Mouse (Mus musculus) A20 (cell line): ENCODE data around the gene Mctp1.
"Not testable (repeated sequence)": the region's sequence is repeated elsewhere in the genome, so short reads cannot be mapped to it uniquely, and the experiment has no call there.

Source experiments
- DNase-seq: peaks from one replicate; pipeline ENCODE4 v3.0.0-alpha.2; 2011; ENCODE audit warnings: low read depth, low spot score

Mctp1 gene

DNA sequence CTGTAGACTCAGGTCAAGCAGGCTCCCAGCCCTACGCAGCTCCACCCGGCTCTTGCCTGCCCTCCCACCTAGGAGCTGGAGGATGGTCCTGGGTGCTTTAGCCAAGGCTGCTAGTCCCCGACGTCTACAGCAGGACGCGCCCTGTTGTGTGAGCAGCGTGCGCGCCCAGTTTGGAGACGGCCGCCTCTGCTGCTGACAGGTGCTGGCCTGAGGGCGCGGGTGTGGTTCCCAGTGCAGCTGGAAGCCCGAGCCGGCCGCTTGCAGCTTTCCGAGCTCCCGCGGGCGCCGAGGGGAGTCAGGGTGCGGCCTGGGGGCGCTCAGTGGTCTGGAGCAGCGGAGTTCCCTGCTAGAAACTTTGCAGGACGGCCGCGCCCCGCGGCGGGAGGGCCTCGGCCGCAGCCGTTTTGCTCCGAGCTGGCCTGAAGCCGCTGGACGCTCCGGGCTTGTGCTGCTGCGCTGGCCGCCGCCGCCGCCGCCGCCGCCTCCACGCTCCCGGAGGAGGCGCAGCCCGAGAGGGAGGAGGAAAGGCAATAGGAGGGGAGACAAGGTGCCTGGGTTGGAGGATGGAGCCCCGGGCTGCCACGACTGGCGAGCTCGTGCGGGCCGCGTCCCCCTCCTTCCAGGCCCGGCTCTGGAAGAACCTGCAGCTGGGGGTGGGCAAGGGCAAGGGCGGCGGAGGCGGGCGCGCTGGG, at the start of gene Mctp1:
Gene Mctp1, plus strand, starts transcription at position 564 of the 692 bp plus-strand sequence.
- no peak for DNase-seq

DNA sequence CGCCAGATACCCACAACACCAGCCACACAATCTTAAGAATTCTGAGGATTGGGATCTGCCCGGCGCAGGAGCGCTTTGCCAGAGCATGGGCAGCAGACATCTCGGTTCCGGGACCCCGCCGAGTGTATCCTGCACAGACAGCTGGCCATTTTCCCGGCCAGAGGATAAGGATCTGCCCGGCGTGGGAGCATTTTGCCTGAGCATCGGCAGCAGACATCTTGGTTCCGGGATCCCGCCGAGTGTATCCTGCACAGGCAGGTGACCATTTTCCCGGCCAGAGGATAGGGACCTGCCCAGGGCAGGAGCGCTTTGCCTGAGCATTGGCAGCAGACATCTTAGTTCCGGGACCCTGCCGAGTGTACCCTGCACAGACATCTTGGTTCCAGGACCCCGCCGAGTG, 38.4 kb upstream of the Mctp1 start:
- not testable (repeated sequence) for DNase-seq

DNA sequence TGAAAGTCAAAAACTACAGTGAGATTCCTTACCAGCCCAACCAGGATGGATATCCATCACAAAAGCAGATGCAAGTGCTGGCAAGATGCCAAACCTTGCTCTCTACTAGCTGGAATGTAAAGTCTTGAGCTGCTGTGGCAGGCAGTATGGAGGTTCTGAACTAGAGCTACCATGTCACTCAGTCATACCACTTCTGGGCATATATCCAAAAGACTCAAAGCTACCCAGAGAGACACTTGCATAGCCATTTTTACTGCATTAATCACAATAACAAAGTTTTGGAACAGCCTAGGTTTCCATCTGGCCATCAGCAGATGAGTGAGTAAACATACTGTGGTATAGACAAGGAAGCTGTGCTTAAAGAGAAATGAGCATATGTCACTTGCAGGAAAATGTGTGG, 25.6 kb upstream of the Mctp1 start:
- no peak for DNase-seq

DNA sequence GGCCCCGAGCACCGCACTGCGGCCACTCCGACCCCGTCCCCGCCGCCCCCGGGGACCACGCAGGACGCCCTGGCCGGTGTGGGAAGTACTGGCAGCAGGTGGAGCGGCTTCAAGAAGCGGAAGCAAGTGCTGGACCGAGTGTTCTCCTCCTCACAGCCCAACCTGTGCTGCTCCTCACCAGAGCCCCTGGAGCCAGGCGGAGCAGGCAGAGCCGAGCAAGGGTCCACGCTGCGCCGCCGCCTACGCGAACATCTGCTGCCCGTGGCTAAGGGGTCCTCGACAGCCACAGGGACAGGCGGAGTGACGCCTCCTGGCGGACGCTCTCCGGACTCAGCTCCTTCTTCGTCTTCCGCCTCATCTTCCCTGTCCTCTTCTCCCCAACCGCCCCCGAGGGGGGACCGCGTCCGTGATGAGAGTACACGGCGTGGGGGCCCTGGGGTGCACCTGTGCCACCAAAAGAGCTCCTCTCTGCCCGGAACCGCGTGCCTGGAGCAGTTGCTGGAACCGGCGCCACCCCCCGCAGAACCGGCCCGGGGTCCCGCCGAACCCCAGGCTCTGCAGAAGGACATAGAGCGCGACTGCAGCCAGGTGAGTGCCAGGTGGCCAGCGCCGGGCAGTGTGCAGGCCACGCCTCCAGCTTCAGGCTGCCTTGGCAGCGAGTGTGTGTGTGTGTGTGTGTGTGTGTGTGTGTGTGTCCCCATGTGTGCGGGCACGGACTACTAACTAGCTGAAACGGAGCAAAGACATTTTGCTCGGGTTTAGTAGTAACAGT, 515 bp downstream of the Mctp1 start:
- DNase-seq = no peak

DNA sequence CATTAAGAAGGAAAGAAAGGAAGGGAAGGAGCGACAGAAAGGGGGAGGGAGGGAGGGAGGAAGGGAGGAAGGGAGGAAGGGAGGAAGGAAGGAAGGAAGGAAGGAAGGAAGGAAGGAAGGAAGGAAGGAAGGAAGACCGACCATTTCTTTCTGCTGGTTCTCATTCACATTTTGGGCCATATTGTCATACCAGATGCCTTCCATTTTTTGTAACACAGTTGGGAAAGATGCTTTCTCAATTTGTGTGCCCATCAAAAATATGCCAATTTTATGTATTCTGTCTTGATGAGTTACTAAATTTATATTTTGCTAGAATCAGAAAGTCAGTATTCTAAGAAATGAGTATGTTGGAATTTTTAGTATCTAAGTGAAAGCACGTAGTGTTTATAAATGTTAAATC, 4.3 kb downstream of the Mctp1 start:
- DNase-seq = no peak

DNA sequence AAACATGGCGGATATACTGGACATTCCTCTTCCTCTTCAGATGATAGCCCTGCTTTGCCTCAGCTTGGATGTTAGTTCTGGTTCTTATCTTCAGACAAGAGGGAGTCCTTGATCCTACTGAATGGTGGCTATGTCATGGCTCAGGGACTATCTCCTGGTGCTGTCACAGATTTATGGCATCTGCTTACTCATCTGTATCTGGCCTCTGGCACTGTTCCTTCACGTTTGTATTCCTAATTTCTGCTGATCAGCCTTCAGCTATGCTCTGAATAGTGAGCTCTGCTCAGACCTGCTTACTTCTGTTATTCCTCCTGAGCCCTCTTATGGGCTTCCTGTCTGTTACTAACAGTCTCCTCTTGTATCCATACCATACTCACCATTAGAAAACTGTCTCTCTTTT, 7.6 kb downstream of the Mctp1 start:
- DNase-seq = no peak

DNA sequence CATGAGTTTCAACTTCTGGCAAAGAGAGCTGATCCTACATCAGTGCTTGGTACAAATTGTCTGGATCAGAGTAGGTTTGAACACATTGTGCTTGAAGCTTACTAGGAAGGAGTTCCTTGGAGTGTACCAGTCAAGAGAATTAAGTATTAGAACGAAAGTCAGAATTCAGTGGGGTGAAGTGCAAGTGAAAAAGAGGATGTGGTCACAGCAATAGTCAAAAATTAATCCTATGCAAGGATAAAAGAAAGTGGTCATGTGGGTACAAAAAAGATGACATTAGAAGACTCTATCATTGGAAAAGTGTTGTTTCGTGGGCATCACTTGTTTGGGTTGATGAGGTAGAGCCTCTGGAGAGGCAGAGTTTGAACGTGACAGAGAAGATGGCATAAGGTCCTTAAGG, 8.8 kb downstream of the Mctp1 start:
- no peak for DNase-seq

DNA sequence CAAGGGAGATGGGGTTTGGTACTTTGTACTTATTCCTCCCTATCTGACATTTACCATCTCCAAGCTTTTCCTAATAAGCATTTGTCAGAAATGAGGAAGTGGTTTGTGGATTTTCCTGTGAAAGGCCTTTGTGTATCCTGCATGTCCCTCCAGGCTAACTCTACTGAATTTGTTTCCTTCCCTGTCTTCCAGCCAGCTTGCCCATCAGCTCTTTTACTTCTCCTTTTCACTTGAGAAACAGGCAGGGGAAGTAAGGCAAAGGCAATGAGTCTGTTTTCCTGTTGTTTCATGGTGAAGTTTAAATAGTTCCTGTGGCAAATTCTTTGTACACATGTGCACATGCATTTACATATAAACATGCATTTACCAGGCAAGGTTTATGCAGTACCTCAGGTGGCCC, 11.6 kb downstream of the Mctp1 start:
- no peak for DNase-seq

DNA sequence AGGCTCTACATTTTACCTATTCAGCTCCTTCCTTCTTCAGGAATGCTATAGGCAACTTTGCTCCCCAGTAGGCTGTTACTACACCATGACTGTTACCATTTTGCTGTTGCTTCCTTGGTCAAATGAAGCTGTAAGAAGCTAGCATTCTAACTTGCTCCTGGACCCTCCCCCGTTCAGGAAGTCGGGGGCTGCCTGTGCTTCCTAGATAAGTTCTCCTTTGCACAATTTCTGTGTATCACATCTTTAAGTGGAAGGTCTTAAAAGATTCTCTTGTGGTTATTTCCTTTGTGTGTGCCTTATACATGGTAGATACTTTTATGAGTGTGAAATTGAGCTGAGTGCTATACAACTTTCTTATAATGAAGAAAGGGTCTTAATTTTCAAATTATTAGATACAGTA, 25.0 kb downstream of the Mctp1 start:
- no peak for DNase-seq

DNA sequence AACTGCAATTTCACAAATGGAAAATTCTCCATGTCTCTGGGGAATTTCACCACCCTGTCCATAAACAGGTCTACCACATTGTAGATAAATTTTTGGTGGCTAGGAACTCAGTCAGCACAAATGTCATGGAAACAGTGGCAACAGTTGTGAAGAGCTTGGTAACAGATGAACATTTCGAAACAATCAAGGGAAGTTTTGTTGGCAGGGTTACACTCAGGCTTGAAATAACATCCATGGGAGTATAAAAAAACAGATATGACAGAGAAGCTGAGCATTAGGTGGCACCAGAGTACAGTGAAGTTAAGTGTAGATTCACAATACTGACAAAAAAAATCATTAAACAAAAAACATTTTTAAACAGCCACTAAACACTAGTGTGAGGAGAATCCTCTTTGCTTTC, 26.3 kb downstream of the Mctp1 start:
- no peak for DNase-seq

DNA sequence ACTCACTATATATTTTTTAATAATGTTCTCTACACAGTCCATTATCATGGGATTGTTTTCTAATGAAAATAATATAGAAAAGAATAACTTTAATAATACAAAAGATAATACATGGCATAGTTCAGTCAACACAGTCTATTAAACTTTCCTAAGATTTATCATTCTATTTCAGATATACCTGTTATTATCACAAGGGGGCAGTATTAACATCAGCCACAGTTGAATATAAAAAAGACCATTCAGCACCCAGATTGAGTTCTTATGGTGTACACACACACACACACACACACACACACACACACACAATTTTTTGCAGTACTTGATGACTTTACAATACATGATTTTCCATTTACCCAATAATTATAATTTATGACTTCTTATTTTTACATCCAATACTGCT, 31.0 kb downstream of the Mctp1 start:
- DNase-seq = no peak

DNA sequence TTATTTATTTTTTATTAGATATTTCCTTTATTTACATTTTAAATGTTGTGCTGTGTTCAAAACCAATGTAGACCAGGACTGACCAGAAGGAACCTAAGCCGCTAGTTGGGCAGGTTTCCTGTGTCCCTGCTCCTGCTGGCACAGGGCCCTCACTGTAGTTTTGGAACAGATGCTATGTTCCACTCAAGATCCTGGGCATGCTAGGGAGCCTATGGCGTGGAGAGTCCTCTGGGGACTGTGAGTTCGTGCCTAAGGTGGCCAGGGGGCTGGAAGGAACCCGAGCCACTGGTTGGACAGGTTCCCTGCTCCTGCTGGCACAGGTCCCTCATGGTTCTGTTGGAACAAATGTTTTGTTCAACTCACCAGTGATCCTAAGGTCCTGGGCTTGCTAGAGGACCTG, 35.8 kb downstream of the Mctp1 start:
- DNase-seq = no peak

DNA sequence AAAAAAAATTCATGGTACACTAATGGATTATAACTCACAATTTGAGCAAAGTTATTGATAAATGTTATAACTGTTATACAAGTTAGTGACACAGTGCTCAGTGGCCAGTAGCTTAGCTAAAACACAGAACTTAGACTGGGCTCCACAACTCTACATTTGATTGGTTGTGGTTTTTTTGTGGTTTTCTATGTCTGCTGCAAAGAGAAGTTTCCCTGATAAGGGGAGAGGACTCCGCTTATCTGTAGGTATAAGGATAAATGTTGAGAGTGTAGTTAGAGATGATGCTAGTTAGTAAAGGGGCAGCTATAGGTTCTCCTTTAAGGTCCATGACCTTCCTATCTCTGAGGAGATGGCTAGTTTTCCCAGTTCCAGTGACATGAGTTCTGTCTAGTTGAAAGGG, 36.7 kb downstream of the Mctp1 start:
- no peak for DNase-seq

DNA sequence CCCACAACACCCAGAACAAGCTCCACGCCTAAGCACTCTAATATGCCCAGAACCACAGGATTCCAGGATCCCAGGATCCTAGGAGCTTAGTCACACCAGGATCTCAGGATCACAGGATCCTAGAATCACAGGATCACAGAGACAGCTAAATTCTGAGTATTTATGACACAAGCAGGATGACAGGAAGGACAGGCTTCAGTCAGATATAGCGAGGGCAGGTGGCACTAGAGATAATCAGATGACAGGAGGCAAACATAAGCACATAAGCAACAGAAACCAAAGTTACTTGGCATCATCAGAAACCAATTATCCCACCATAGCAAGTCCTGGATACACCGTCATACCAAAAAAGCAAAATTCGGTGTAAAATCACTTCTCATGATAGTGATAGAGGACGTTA, 37.8 kb downstream of the Mctp1 start:
- no peak for DNase-seq

DNA sequence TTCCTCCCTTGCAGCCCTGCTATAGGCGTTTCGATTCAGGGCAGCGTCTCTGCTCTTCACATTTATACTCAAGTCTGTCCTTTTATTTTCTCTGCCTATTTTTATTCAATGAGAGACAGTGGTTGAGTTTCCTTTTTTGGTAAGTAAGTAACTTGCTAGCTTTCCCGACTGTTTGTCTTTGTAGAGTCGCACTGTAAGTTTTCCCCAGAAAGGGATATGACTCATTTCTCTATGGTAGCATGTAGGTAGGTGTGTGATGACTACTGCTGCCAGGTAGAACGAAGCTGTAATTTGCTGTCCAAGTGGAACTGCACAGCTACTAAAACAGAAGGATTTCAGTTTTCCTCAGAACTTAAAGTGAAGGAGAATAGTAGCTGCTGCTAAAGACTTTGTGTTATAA, 45.1 kb downstream of the Mctp1 start:
- no peak for DNase-seq

DNA sequence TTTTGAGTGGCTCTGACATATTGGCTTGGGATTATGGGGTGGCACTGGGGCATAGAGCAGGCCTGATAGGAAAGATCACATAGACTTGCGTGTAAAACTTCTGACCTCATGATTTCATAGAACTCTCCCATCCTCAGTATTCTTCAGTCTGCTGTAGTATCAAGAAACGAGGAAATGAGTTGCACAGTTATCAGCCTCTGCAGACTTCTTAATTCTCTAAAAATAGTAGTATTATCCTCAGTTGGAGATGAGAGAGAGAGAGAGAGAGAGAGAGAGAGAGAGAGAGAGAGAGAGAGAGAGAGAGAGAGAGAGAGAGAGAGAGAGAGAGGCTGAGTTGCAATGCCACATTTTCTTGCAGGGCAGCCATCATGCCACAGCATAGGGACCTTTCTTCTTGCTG, 45.6 kb downstream of the Mctp1 start:
- no peak for DNase-seq

DNA sequence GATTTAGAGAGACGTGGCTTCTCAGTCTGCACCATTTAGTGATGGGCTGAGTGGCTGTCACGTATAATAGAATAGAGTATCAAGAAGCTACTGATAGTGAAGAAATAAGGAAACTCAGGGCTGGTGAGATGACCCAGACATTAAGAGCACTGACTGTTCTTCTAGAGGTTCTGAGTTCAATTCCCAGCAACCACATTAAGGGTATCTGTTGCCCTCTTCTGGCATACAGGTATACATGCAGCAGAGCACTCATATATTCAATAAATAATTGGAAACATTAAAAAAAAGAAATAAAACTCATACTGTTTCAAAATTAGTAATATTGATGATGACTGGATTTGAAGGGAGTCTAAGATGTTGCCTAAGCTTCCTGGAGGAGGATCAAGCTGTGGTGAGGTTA, 47.6 kb downstream of the Mctp1 start:
- DNase-seq = no peak

DNA sequence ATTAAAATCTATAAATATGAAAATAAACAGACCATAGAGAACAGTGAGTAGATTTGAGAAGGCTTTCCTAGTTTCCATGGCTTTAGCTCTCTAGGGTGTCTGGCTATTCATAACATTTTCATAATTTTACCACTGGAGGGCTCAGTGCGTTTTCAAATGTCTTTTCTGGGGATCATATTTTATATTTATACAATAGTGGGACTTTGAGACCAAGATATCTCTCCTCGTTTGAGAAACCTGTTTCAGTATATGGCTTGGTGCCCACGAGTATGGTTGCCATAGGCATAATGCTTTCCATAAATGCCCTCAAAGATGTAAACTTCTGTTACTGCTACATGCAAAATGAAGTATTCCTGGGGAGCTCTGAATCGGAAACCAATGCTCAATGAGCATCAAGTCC, 49.1 kb downstream of the Mctp1 start:
- no peak for DNase-seq

DNA sequence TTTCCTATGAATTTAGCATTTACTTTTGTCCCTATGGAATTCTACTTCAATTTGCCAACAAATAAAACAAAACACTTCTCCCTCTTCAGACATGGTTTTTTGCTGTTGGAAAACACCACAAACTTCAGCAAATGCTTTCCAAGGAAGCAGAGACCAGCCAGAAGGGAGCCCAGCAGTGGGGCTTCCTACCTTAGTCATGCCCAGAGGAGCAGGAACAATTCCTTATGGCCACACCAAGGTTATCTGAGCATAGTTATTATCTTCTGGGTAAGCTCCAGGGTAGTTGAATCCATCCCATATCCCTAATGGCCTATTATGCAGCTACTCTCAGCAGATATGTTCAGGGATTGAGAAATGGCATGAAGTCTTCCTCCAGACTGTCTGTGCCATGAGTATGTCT, 52.1 kb downstream of the Mctp1 start:
- no peak for DNase-seq

DNA sequence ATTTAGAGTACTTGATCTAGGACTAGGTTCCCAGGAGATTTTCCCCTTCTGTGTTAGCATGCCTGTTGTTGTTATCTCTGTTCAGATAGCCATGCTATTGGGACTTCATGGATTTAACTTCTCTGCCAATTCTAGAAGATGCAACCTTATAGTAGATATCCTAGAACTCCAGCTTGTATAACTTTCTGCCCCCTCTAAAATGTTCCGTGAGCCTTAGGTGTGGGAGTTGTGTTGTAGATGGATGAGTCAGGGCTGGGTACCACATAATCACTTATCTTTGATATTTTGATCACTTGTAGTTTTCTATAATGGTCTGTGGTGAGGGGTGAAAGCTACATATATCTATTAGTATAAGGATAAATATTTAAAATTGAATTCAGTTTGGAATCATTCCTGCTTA, 54.4 kb downstream of the Mctp1 start:
- DNase-seq = no peak

DNA sequence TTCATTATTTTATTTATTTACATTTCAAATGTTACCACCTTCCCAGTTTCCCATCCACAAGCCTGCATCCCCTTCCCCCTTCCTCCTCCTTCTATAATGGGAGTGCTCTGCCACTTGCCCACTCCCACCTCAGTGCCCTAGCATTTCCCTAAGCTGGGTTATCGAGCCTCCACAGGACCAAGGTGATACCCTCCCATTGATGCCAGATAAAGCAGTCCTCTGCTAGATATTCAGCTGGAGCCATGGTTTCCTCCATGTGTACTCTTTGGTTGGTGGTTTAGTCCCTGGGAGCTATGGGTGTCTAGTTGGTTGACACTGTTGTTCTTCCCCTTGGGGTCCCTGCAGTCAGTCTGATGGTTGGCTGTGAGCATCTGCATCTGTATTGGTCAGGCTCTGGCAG, 61.7 kb downstream of the Mctp1 start:
- no peak for DNase-seq

DNA sequence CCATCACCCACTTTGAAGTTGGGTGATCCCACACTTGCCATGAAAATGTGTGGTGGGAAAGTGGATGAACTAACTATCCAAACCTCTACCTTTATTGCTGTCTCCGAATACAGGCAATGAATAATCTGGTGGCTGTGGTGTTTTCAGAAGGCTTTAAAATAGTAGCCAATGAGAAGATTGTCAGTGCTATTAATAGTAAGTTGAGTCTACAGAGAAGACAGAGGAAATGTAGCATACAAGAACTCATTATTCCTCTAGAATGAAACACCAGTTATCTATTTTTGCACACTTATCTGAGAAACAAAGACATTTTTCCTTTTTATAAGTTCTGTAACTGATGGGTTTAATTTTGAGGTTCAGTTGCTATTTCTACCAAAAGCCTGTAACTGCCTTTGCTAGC, 63.2 kb downstream of the Mctp1 start:
- no peak for DNase-seq

DNA sequence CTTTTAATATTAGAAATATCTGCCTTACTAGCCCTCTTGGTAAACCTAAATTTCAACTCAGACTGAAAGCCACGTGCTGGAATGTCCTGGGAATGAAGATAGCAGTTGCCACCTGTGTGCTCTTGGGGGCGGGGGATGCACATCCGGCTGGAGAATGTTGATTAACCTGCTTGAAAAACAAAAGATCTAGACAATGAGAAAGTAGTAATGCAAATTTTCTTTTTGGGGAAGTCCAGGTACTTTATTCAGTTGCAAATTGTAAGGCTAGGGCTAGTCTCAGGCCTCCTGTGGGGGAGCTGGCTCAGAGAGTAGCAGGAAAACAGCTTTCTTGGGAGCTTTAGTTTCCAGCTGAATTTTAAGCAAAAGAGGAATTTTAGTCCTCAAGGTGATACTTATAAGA, 67.2 kb downstream of the Mctp1 start:
- not testable (repeated sequence) for DNase-seq

DNA sequence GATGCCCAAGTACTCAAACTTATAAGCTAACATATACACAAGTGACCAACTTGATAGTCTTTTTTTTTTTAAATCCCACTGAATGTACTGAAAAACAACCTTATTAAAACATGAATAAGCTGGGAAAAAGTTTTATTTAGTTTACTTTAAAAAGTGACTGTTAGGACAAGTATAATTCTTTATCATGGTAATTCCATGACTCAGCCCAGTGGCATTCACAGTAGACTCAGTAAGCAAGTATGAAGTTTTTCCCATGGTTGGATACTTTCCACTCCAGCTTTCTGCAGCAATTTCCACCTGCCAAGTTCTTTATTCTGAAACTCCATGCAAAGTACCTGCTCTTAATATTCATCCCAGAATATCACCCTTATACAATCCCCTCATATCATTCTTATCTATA, 97.3 kb downstream of the Mctp1 start:
- no peak for DNase-seq
